Mouse (Mus musculus) activated CD4-positive, CD25-positive, alpha-beta regulatory T cell (primary cell): ENCODE results near the gene Cxcl10. TPM values are rescaled to one million over a fixed set of nuclear protein-coding genes. Genes with fewer than 3 reads are reported as not detected.

Source experiments
- polyA plus RNA-seq, 2 experiments: library from polyadenylated mRNA; unstranded; fragments of 100-300 nt; shearing (Covaris generic); gene quantifications; one replicate each; pipeline ENCODE4 v1.2.1; 2017

The Cxcl10 gene
- 10 to 100 TPM; 14.3 to 43.4 TPM for polyA plus RNA-seq

DNA sequence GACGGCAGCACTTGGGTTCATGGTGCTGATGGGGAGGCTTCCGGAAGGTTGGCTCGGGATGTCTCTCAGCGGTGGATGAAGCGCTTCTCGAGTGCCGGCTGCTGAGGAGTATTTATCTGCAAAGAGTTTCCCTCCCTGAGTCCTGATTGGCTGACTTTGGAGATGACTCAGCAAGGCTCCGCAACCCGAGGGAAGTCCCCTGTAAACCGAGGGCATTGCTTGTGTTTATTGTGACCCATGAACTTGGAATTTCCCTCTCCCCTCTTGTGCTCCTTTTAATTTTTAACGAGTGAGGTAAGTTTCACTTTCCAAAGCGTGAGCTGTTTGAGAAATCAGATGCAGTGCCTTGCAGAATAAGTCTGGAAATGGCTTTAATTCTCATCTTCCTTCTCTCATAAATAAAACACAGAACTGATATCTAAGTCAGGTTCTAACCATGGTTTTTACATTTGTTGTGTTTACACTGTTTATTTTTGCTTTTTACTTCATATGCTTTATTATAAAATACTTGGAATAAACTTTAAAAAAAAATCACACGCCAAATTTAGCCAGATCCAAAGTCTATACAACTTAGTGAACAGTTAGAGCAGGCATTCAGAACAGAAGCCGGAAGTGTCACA lies at the start of gene Cxcl10:
Gene Cxcl10 (minus strand): TSS at position 96 of the 620 bp plus-strand sequence.

DNA sequence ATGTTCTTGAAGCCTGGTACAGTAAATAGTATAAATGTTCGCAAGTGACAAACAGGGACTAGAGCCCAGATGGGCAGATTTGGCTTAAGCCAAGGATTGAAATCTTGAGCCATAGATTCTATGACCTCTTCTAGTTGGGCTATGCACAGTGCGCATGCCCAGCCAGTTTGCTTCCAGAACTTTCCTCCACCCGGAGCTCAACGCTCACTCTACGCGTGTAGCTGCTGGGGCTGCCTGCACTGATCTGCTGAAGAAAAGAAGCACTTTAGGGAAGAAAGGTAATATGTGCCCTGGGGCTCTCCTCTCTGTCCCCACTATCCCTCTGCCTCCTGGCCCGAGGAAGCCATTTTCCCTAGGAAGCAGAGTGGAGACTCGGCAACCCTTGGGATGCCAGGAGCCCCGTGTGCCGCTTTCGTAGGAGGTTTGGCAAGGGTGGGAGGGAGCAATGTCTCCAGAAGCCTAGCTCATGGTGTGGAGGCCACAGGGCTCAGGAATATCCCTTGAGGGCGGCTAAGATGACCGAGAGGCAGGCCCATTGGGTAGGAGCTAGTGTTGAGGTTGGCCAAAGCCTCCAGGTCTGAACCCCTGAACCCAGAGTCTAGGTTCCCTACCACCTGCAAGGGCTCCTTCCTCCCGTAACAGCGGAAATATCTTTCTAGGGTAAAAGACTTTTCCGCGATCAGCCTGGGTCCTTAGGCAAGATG lies 16.9 kb downstream of the Cxcl10 start, which contains the start of gene Art3:
Gene Art3 (plus strand): TSS at position 193 of the 704 bp plus-strand sequence.

DNA sequence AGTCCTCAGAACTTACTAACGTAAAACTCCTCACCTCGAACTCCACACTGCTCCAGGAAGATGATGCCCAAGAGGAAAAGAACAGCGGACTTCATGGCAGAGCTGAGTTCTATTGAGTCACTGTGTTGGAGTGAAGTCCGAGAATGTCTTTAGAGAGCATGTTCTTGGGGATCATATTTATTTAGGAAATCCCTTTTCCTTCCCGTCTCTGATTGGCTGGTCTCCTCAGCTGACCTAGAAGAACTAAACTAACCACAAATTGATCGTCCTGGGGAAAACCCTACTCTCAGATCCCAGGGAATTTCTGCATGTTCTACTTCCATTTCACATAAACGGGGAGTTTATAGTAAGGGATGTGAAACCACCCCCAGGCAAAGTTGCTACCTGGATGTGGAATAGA lies 20.8 kb downstream of the Cxcl10 start, which contains the start of gene Cxcl9:
Gene Cxcl9 (minus strand): TSS at position 151 of the 400 bp plus-strand sequence.

DNA sequence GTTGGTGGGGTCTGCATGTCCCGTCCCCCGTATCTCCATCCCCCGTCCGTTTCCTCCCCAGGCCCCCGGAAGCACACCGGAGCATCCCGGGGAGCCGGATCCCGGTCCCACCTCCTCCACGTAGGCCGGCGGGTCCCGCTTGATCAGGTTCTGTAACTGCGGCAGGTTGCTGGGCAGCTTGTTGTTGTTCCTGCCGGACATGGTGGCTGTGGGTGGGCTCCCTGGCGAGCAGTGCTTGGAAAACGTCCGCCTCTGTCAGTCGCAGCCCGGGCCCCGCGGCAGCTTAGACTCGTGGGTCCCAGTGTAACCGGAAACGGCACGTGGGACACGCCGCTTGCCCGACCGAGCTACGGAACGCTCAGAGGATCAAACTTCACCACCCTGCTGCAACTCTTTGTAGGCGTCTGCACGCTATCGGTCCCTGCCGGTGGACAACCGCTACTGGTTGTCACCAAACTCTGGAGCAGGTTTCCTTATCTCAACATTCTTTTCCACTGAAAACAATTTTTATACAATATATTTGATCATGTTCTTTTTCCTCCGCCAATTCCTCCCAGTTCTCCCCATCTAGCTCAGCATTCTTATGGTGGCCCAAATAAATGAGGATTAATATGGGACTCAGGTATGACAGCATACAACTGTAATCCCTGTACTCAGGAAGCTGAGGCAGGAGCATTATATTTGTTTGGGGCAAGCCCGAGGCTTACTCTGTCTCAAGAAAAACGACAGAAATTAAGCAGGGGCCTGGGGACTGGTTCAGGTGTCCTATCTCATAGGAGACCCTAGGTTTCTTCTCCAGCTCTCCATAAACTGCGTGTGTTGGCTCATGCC lies 38.8 kb downstream of the Cxcl10 start, which contains the start of gene Sdad1:
Gene Sdad1 (minus strand): TSS at position 799 of the 831 bp plus-strand sequence.

Other genes starting within 250 kb of the Cxcl10 start
- gene Uso1, start 211.0 kb downstream of the Cxcl10 start, polyA plus RNA-seq: 10 to 100 TPM; 44.9 to 49.9 TPM
- not detected for gene U90926, start 133.5 kb downstream of the Cxcl10 start, polyA plus RNA-seq
- under 1 TPM in 1 of 2 experiments, not detected in 1; 0.27 TPM for gene Ppef2, start 92.6 kb downstream of the Cxcl10 start, polyA plus RNA-seq
- gene Naaa, start 70.7 kb downstream of the Cxcl10 start, polyA plus RNA-seq: 1 to 10 TPM; 6.3 to 7.7 TPM
- gene Sdad1, start 38.4 kb downstream of the Cxcl10 start, polyA plus RNA-seq: 10 to 100 TPM; 24.4 to 49.7 TPM
- 1 to 10 TPM in 1 of 2 experiments, under 1 TPM in 1; 0.89 to 1.8 TPM for gene Cxcl9, start 20.8 kb downstream of the Cxcl10 start, polyA plus RNA-seq
- gene Art3, start 17.1 kb downstream of the Cxcl10 start, polyA plus RNA-seq: 1 to 10 TPM in 1 of 2 experiments, under 1 TPM in 1; 0.93 to 1.1 TPM
- 10 to 100 TPM; 37.7 to 40.5 TPM for gene Nup54, start 86.3 kb upstream of the Cxcl10 start, polyA plus RNA-seq
- 10 to 100 TPM; 23.5 to 28.8 TPM for gene Scarb2, start 157.9 kb upstream of the Cxcl10 start, polyA plus RNA-seq
- gene Fam47e, start 206.2 kb upstream of the Cxcl10 start, polyA plus RNA-seq: not detected